Mouse (Mus musculus): ENCODE measurements around the gene Syde2. TPM values are rescaled to one million over a fixed set of nuclear protein-coding genes. Genes with fewer than 3 reads are reported as not detected.

Gene Syde2
- polyA plus RNA-seq, 1 experiment = not detected

- 26% methylated on average over 11 of the region's 11 CpGs for WGBS
- TF ChIP-seq POLR2A (IDR thresholded peaks at IDR 0.05; ENCODE audit: insufficient read depth, low read depth, low read length) = no peak
- TF ChIP-seq CTCF (IDR thresholded peaks at IDR 0.05; ENCODE audit: insufficient read depth, low read depth, low read length) = no peak
- Histone ChIP-seq H3K4me1 (ENCODE audit: control insufficient read depth, insufficient read depth, low read length) (peaks cover 5% of the 10 kb centered on the region), H3K27ac (ENCODE audit: insufficient read depth, low read depth, low read length) (no peak overlapping the region), H3K4me3 (ENCODE audit: insufficient read depth, low read depth, low read length) (no peak overlapping the region)
Observed at GRCm38 (mm10) chr3:146051277-146052007, 63.8 kb downstream of the Syde2 start.

- H3K27ac ChIP-seq (ENCODE audit: insufficient read depth, low read depth, low read length) = no peak overlapping the region
- no peak overlapping the region for H3K4me3 ChIP-seq (ENCODE audit: insufficient read depth, low read depth, low read length)
- TF ChIP-seq CTCF (IDR thresholded peaks at IDR 0.05; ENCODE audit: insufficient read depth, low read depth, low read length) = no peak
- no peak for TF ChIP-seq POLR2A (IDR thresholded peaks at IDR 0.05; ENCODE audit: insufficient read depth, low read depth, low read length)
- WGBS = 83% methylated on average over 6 of the region's 6 CpGs
- no peaks in the 10 kb centered on the region; the same call in 1 of the 2 replicates for H3K4me1 ChIP-seq (ENCODE audit: control insufficient read depth, insufficient read depth, low read length)
Observed at GRCm38 (mm10) chr3:146053082-146053814, 65.6 kb downstream of the Syde2 start.

- no peaks in the 10 kb centered on the region; the same call in 1 of the 2 replicates for H3K4me1 ChIP-seq (ENCODE audit: control insufficient read depth, insufficient read depth, low read length)
- WGBS = 96% methylated on average over 2 of the region's 2 CpGs
- no peak for TF ChIP-seq POLR2A (IDR thresholded peaks at IDR 0.05; ENCODE audit: insufficient read depth, low read depth, low read length)
- TF ChIP-seq CTCF (IDR thresholded peaks at IDR 0.05; ENCODE audit: insufficient read depth, low read depth, low read length) = no peak
- H3K4me3 ChIP-seq (ENCODE audit: insufficient read depth, low read depth, low read length) = no peak overlapping the region
- no peak overlapping the region for H3K27ac ChIP-seq (ENCODE audit: insufficient read depth, low read depth, low read length)
Observed at GRCm38 (mm10) chr3:146053873-146054272, 66.2 kb downstream of the Syde2 start.

- no peak overlapping the region for H3K4me3 ChIP-seq (ENCODE audit: insufficient read depth, low read depth, low read length)
- no peak overlapping the region for H3K27ac ChIP-seq (ENCODE audit: insufficient read depth, low read depth, low read length)
- TF ChIP-seq CTCF (IDR thresholded peaks at IDR 0.05; ENCODE audit: insufficient read depth, low read depth, low read length) (no peak), POLR2A (IDR thresholded peaks at IDR 0.05; ENCODE audit: insufficient read depth, low read depth, low read length) (no peak)
- H3K4me1 ChIP-seq (ENCODE audit: control insufficient read depth, insufficient read depth, low read length) = no peaks in the 10 kb centered on the region
- WGBS = 90% methylated on average over 7 of the region's 7 CpGs
Observed at GRCm38 (mm10) chr3:146057131-146057530, 69.5 kb downstream of the Syde2 start.

- no peak overlapping the region for H3K4me3 ChIP-seq (ENCODE audit: insufficient read depth, low read depth, low read length)
- H3K27ac ChIP-seq (ENCODE audit: insufficient read depth, low read depth, low read length) = no peak overlapping the region
- 19% methylated on average over 4 of the region's 4 CpGs for WGBS
- H3K4me1 ChIP-seq (ENCODE audit: control insufficient read depth, insufficient read depth, low read length) = no peaks in the 10 kb centered on the region
- TF ChIP-seq CTCF (IDR thresholded peaks at IDR 0.05; ENCODE audit: insufficient read depth, low read depth, low read length) (no peak), POLR2A (IDR thresholded peaks at IDR 0.05; ENCODE audit: insufficient read depth, low read depth, low read length) (no peak)
Observed at GRCm38 (mm10) chr3:146058263-146058662, 70.6 kb downstream of the Syde2 start.

GRCm38 (mm10) chr3:146059356-146059926 is 71.8 kb downstream of the Syde2 start:
- H3K27ac ChIP-seq (ENCODE audit: insufficient read depth, low read depth, low read length) = no peak overlapping the region
- H3K4me3 ChIP-seq (ENCODE audit: insufficient read depth, low read depth, low read length) = no peak overlapping the region
- WGBS = 86% methylated on average over 15 of the region's 15 CpGs
- no peaks in the 10 kb centered on the region for H3K4me1 ChIP-seq (ENCODE audit: control insufficient read depth, insufficient read depth, low read length)
- TF ChIP-seq POLR2A (IDR thresholded peaks at IDR 0.05; ENCODE audit: insufficient read depth, low read depth, low read length) = no peak
- no peak for TF ChIP-seq CTCF (IDR thresholded peaks at IDR 0.05; ENCODE audit: insufficient read depth, low read depth, low read length)

GRCm38 (mm10) chr3:146063146-146063545 is 75.5 kb downstream of the Syde2 start:
- no peak for TF ChIP-seq POLR2A (IDR thresholded peaks at IDR 0.05; ENCODE audit: insufficient read depth, low read depth, low read length)
- no peak for TF ChIP-seq CTCF (IDR thresholded peaks at IDR 0.05; ENCODE audit: insufficient read depth, low read depth, low read length)
- Histone ChIP-seq H3K4me1 (ENCODE audit: control insufficient read depth, insufficient read depth, low read length) (no peaks in the 10 kb centered on the region), H3K27ac (ENCODE audit: insufficient read depth, low read depth, low read length) (no peak overlapping the region), H3K4me3 (ENCODE audit: insufficient read depth, low read depth, low read length) (no peak overlapping the region)
- WGBS = 89% methylated on average over 11 of the region's 11 CpGs

GRCm38 (mm10) chr3:146069276-146069675 is 81.6 kb downstream of the Syde2 start:
- WGBS = 43% methylated on average over 4 of the region's 4 CpGs
- TF ChIP-seq CTCF (IDR thresholded peaks at IDR 0.05; ENCODE audit: insufficient read depth, low read depth, low read length) (no peak), POLR2A (IDR thresholded peaks at IDR 0.05; ENCODE audit: insufficient read depth, low read depth, low read length) (no peak)
- Histone ChIP-seq H3K4me1 (ENCODE audit: control insufficient read depth, insufficient read depth, low read length) (no peaks in the 10 kb centered on the region), H3K4me3 (ENCODE audit: insufficient read depth, low read depth, low read length) (no peak overlapping the region), H3K27ac (ENCODE audit: insufficient read depth, low read depth, low read length) (no peak overlapping the region)

Other genes starting within 250 kb of the Syde2 start
- not detected in 2 replicates for gene Ddah1, start 229.2 kb upstream of the Syde2 start, polyA plus RNA-seq (2012; ENCODE audit: insufficient read depth, insufficient read length, low replicate concordance, missing spikeins)
- not detected in 2 replicates for gene Bcl10, start 65.1 kb upstream of the Syde2 start, polyA plus RNA-seq (2012; ENCODE audit: insufficient read depth, insufficient read length, low replicate concordance, missing spikeins)
- not detected in 2 replicates for gene 2410004B18Rik, start 49.9 kb upstream of the Syde2 start, polyA plus RNA-seq (2012; ENCODE audit: insufficient read depth, insufficient read length, low replicate concordance, missing spikeins)
- not detected in 2 replicates for gene Wdr63, start 120.3 kb downstream of the Syde2 start, polyA plus RNA-seq (2012; ENCODE audit: insufficient read depth, insufficient read length, low replicate concordance, missing spikeins)
- not detected in 2 replicates for gene Mcoln3, start 129.6 kb downstream of the Syde2 start, polyA plus RNA-seq (2012; ENCODE audit: insufficient read depth, insufficient read length, low replicate concordance, missing spikeins)
- gene Mcoln2, start 162.0 kb downstream of the Syde2 start, polyA plus RNA-seq (2012; ENCODE audit: insufficient read depth, insufficient read length, low replicate concordance, missing spikeins) = not detected in 2 replicates
- not detected in 2 replicates for gene Lpar3, start 233.1 kb downstream of the Syde2 start, polyA plus RNA-seq (2012; ENCODE audit: insufficient read depth, insufficient read length, low replicate concordance, missing spikeins)

Measured in olfactory bulb, adult 2 months (tissue).